Mouse (Mus musculus): Measurements from ENCODE around the gene Mpl.
A peak's percentile ranks its signal among the peaks of the same experiment; 100 is the strongest.

- no peak for TF ChIP-seq CTCF (IDR thresholded peaks at IDR 0.05; ENCODE audit: low read depth, low read length)
- 0 out of 2 replicates have a peak, but pooled peaks have one; percentile 24 for TF ChIP-seq POLR2A (IDR thresholded peaks at IDR 0.05; ENCODE audit: extremely low read depth, insufficient read depth, low read length)
Observed at GRCm38 (mm10) chr4:118489717-118490132, 32.4 kb upstream of the Mpl start, which contains the start of gene Tie1.
